Mouse (Mus musculus) forebrain, postnatal 0 days (tissue): ENCODE data around the gene Grid2. TPM values are rescaled to one million over a fixed set of nuclear protein-coding genes. Genes with fewer than 3 reads are reported as not detected.

ENCODE experiments used
- ATAC-seq: fragments of 200-750 bp; cut with Nextera tagmentation; 2 replicates; pipeline ENCODE4 v1.8.0; 2017; ENCODE audit warnings: mild to moderate bottlenecking, moderate library complexity
- DNase-seq: peaks from one replicate; pipeline ENCODE4 v3.0.0-alpha.2; 2015
- H3K27ac ChIP-seq: fragments of 300-500 bp; sonication (generic); 2 replicates; pipeline ENCODE4 v1.5.1; 2014; ENCODE audit warnings: low read depth, mild to moderate bottlenecking, antibody characterized with exemption, low read length, moderate library complexity, mixed read lengths
- H3K27me3 ChIP-seq: fragments of 300-500 bp; sonication (generic); 2 replicates; pipeline ENCODE4 v1.6.1; 2014; ENCODE audit warnings: mild to moderate bottlenecking, low read length, mixed read lengths; ENCODE audit not compliant: insufficient read depth
- H3K36me3 ChIP-seq: fragments of 300-500 bp; sonication (generic); 2 replicates; pipeline ENCODE4 v1.6.1; 2014; ENCODE audit warnings: mild to moderate bottlenecking, moderate library complexity; ENCODE audit not compliant: insufficient read depth
- H3K4me1 ChIP-seq: fragments of 300-500 bp; sonication (generic); 2 replicates; pipeline ENCODE4 v1.6.1; 2014; ENCODE audit warnings: antibody characterized with exemption; ENCODE audit not compliant: insufficient read depth
- H3K4me2 ChIP-seq: fragments of 300-500 bp; sonication (generic); 2 replicates; pipeline ENCODE4 v1.6.1; 2014; ENCODE audit warnings: low read depth, mild to moderate bottlenecking, moderate library complexity
- H3K4me3 ChIP-seq: fragments of 300-500 bp; sonication (generic); 2 replicates; pipeline ENCODE4 v1.5.1; 2014; ENCODE audit warnings: low read depth, low read length, mixed read lengths
- H3K9ac ChIP-seq: fragments of 300-500 bp; sonication (generic); 2 replicates; pipeline ENCODE4 v1.6.1; 2014; ENCODE audit warnings: mild to moderate bottlenecking
- H3K9me3 ChIP-seq: fragments of 300-500 bp; sonication (generic); 2 replicates; pipeline ENCODE4 v1.6.1; 2016; ENCODE audit warnings: low read length
- CTCF ChIP-seq: sonication (generic); IDR thresholded peaks from 2 replicates; pipeline ENCODE4 v1.5.1; 2016; ENCODE audit warnings: antibody characterized with exemption, control low read depth, low read depth
- WGBS: fragments of 180-500 bp; shearing (Covaris S2); extraction: QIAGEN DNeasy Blood & Tissue Kit; methylation state at CpG from one replicate; pipeline ENCODE4 v1.1.7; 2014; 5-methylcytosine and 5-hydroxymethylcytosine counted together
- polyA plus RNA-seq: library from polyadenylated mRNA; unstranded; fragments of >200 nt; fragmentation: Nextera tagmentation; extraction: Ambion mirVana; gene quantifications from 2 replicates; pipeline ENCODE4 v1.2.1, GENCODE M21; 2015
- total RNA-seq: library from RNA; depleted of rRNA; stranded (reverse); fragments of >200 nt; gene quantifications from 2 replicates; pipeline ENCODE4 v1.2.3, GENCODE M21; 2014

Gene Grid2
- total and polyA plus RNA-seq, 2 experiments from 2014 or later, result 6.2 to 28.9 TPM

DNA sequence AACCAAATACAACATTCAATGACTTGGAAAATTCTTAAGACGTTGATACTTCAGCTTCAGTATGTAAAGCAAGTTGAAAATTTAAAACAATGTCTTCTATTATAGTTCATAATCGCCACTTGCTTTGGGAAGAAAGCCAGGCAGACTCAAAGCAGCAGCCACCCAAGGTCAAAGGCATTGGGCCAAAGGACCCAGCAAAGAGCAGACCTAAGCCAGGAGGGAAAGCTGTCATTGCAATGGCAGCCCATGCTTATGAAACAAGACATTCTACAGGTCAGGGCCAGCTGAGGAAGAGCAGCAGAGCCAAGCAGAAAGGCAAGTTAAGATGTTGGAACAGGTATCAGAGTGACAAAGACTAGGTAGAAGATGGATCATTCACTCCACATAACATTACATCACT lies 1448.0 kb downstream of the Grid2 start:
- Histone ChIP-seq H3K27ac (no peak overlapping the region), H3K36me3 (no peaks in the 10 kb centered on the region), H3K4me2 (no peak overlapping the region), H3K4me3 (no peak overlapping the region), H3K4me1 (no peaks in the 10 kb centered on the region), H3K9me3 (no peaks in the 10 kb centered on the region), H3K9ac (no peak overlapping the region), H3K27me3 (no peaks in the 10 kb centered on the region)
- ATAC-seq, result no peak
- DNase-seq, result no peak
- no peak for TF ChIP-seq CTCF
- 75% methylated on average over 2 of the region's 2 CpGs for whole genome bisulfite sequencing

DNA sequence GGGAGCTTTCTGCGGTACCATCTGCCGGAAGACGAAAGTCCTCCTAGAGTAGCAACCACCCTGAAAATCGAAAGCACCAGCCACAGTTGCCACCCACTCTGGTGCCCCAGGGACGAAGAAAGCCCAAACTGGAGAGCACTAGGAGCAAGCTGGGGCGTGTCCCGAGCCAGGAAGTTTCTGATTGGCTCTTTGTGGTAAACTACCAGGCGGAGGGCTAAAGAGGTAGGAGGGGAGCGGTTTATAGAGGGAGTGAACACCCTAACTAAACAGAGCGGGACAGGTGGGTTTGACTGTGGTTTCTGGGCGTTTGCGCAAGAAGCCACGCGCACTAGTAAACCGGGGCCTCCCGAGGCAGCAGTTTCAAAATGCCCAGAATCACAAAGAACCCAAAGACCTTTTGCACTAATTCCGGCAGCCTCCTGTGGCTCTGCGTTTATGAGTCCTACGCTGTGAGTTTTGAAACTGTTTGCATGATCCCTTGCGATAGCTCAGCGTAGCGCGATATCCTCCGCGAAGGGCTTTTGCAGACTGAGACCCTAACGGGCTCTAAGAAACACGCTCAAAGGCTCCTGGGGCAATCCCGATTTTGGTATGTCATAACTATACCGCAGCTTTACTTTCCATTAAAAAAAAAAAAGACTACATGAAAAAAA lies 1472.2 kb downstream of the Grid2 start:
- no peak for TF ChIP-seq CTCF
- Histone ChIP-seq H3K27ac (no peak overlapping the region), H3K4me1 (peaks cover 4% of the 10 kb centered on the region), H3K4me3 (peak overlapping the region; percentile 24), H3K36me3 (no peaks in the 10 kb centered on the region), H3K9ac (no peak overlapping the region), H3K27me3 (peaks cover 52% of the 10 kb centered on the region), H3K9me3 (no peaks in the 10 kb centered on the region), H3K4me2 (peak overlapping the region; percentile 57)
- peak; percentile 34 for DNase-seq
- 1% methylated on average over 29 of the region's 29 CpGs for WGBS
- ATAC-seq, result peak; percentile 25; the same call in 1 of the 2 replicates

DNA sequence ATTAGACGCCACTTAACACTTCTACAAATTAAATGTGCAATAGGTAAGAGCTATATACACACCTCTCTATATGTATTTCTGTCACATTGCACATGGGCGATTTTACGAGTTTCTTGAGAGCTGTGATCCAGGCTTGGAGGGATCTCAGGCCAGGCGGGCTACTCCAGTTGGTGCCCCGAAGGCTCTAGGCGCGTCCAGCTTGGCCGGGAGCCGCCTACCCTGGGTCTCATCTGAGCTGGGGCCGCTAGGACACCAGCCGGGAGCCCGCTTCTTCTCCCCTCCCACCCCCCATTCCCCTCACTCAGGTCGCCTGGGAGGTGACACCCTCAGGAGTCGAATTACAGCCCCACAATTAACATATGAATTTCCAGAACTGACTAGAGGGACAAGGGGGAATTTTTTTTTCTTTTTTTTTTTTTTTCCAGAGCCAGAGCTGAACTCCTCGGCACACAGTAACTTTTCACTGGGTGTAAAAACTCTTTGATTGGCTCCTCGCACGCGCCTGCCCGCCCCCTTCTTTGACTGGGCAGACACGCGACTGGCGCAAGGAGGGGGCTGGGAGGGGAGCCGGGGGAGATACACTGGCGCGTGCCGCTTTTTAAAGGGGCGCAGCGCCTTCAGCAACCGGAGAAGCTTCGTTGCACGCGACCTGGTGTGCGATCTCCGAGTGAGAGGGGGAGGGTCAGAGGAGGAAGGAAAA lies 1473.0 kb downstream of the Grid2 start, which contains the start of gene Atoh1:
Gene Atoh1, plus strand, starts transcription at position 627 of the 700 bp plus-strand sequence.
- Histone ChIP-seq H3K27ac (no peak within 1 kb of the TSS), H3K36me3 (no peaks in the 10 kb centered on the region), H3K9ac (no peak within 1 kb of the TSS), H3K4me3 (peak within 1 kb of the TSS; percentile 37), H3K4me1 (peaks cover 4% of the 10 kb centered on the region), H3K9me3 (no peaks in the 10 kb centered on the region), H3K4me2 (peak within 1 kb of the TSS; percentile 57), H3K27me3 (peaks cover 59% of the 10 kb centered on the region)
- DNase-seq (no peak), ATAC-seq (peak; percentile 70)
- WGBS, result 1% methylated on average over 34 of the region's 34 CpGs
- TF ChIP-seq CTCF, result no peak

DNA sequence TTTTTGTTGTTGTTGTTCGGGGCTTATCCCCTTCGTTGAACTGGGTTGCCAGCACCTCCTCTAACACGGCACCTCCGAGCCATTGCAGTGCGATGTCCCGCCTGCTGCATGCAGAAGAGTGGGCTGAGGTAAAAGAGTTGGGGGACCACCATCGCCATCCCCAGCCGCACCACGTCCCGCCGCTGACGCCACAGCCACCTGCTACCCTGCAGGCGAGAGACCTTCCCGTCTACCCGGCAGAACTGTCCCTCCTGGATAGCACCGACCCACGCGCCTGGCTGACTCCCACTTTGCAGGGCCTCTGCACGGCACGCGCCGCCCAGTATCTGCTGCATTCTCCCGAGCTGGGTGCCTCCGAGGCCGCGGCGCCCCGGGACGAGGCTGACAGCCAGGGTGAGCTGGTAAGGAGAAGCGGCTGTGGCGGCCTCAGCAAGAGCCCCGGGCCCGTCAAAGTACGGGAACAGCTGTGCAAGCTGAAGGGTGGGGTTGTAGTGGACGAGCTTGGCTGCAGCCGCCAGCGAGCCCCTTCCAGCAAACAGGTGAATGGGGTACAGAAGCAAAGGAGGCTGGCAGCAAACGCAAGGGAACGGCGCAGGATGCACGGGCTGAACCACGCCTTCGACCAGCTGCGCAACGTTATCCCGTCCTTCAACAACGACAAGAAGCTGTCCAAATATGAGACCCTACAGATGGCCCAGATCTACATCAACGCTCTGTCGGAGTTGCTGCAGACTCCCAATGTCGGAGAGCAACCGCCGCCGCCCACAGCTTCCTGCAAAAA lies 1473.7 kb downstream of the Grid2 start:
- no peak overlapping the region for H3K27ac ChIP-seq
- H3K9me3 ChIP-seq, result no peaks in the 10 kb centered on the region
- peak overlapping the region; percentile 37 for H3K4me3 ChIP-seq
- WGBS, result 2% methylated on average over 53 of the region's 53 CpGs
- peaks cover 7% of the 10 kb centered on the region for H3K4me1 ChIP-seq
- peak; percentile 34 for DNase-seq
- peak overlapping the region; percentile 57 for H3K4me2 ChIP-seq
- TF ChIP-seq CTCF, result no peak
- peaks cover 67% of the 10 kb centered on the region for H3K27me3 ChIP-seq
- H3K9ac ChIP-seq, result no peak overlapping the region
- no peaks in the 10 kb centered on the region for H3K36me3 ChIP-seq
- ATAC-seq, result peak; percentile 65

DNA sequence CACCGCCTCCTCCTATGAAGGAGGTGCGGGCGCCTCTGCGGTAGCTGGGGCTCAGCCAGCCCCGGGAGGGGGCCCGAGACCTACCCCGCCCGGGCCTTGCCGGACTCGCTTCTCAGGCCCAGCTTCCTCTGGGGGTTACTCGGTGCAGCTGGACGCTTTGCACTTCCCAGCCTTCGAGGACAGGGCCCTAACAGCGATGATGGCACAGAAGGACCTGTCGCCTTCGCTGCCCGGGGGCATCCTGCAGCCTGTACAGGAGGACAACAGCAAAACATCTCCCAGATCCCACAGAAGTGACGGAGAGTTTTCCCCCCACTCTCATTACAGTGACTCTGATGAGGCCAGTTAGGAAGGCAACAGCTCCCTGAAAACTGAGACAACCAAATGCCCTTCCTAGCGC lies 1474.4 kb downstream of the Grid2 start:
- H3K36me3 ChIP-seq, result no peaks in the 10 kb centered on the region
- TF ChIP-seq CTCF, result no peak
- no peaks in the 10 kb centered on the region for H3K9me3 ChIP-seq
- WGBS, result under 1% methylated on average over 19 of the region's 19 CpGs
- peak overlapping the region; percentile 37 for H3K4me3 ChIP-seq
- no peak overlapping the region for H3K27ac ChIP-seq
- no peak overlapping the region for H3K9ac ChIP-seq
- peak overlapping the region; percentile 57 for H3K4me2 ChIP-seq
- ATAC-seq, result no peak
- DNase-seq, result no peak
- H3K4me1 ChIP-seq, result peaks cover 10% of the 10 kb centered on the region
- H3K27me3 ChIP-seq, result peaks cover 73% of the 10 kb centered on the region

DNA sequence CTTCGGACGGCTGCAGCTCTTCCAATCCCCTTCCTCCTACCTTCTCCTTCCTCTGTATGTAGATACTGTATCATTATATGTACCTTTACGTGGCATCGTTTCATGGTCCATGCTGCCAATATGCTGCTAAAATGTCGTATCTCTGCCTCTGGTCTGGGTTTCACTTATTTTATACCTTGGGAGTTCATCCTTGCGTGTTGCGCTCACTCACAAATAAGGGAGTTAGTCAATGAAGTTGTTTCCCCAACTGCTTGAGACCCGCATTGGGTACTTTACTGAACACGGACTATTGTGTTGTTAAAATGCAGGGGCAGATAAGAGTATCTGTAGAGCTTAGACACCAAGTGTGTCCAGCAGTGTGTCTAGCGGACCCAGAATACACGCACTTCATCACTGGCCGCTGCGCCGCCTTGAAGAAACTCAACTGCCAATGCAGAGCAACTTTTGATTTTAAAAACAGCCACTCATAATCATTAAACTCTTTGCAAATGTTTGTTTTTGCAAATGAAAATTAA lies 1474.9 kb downstream of the Grid2 start:
- Histone ChIP-seq H3K4me3 (no peak overlapping the region), H3K36me3 (no peaks in the 10 kb centered on the region), H3K4me2 (no peak overlapping the region), H3K9ac (no peak overlapping the region), H3K9me3 (no peaks in the 10 kb centered on the region), H3K27ac (no peak overlapping the region), H3K27me3 (peaks cover 78% of the 10 kb centered on the region), H3K4me1 (peaks cover 10% of the 10 kb centered on the region)
- whole genome bisulfite sequencing, result 2% methylated on average over 14 of the region's 14 CpGs
- DNase-seq (peak; percentile 56), ATAC-seq (no peak)
- TF ChIP-seq CTCF, result no peak
